Mouse (Mus musculus) layer of hippocampus, adult 18-20 months (tissue): ENCODE data around the gene Slfnl1. TPM values are rescaled to one million over a fixed set of nuclear protein-coding genes. Genes with fewer than 3 reads are reported as not detected.

Experiments
- DNase-seq, 2 experiments: peaks; one replicate each; pipeline ENCODE4 v3.0.0; 2022; ENCODE audit warnings: low spot score in 2 of 2
- total RNA-seq, 2 experiments: library from RNA; stranded (reverse); gene quantifications; 2 replicates each; pipeline ENCODE4 v1.2.3; 2021

Gene Slfnl1
- total RNA-seq, 2 experiments from 2014 or later = 0.17 to 0.36 TPM

DNA sequence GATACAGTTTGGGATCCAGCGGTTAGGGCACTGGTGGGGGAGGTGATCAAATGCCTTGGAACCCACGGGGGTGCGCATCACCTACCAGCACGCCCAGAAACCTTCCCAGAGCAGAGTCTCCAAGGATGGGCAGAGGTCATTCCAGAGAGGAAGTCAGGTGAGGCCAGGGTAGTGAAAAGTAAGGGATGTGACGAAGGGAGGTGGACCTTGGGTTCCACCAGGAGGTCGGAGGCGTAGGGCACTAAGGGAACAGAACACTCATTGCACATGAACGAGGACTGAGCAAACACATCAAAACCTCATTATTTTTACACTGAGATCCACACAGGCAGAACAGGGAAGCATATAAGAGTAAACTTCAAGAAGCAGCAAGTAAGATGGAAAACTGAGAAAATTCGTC lies 49.7 kb downstream of the Slfnl1 start:
- DNase-seq = no peak

Other genes starting within 250 kb of the Slfnl1 start
- 10 to 100 TPM; 40.7 to 40.9 TPM for gene Foxo6, start 244.9 kb upstream of the Slfnl1 start, total RNA-seq
- gene Scmh1, start 127.0 kb upstream of the Slfnl1 start, total RNA-seq = 10 to 100 TPM; 75.6 to 78.5 TPM
- 10 to 100 TPM; 33.4 to 34.1 TPM for gene Ctps, start 38.0 kb downstream of the Slfnl1 start, total RNA-seq
- not detected for gene Gm8439, start 56.5 kb downstream of the Slfnl1 start, total RNA-seq
- 1 to 10 TPM; 1.4 to 1.7 TPM for gene Cited4, start 134.3 kb downstream of the Slfnl1 start, total RNA-seq
- gene Kcnq4, start 216.4 kb downstream of the Slfnl1 start, total RNA-seq = 1 to 10 TPM; 3.7 to 4.4 TPM